8 mouse cellular contexts compared by ENCODE assay signal in genomic region chr6:86747171-86747570, GRCm38 (mm10). TPM values are rescaled to one million over a fixed set of nuclear protein-coding genes. Genes with fewer than 3 reads are reported as not detected.
DNase-seq lines count a peak whose midpoint lies in the region; ATAC-seq lines count a peak whose summit lies in the region.

No protein-coding gene starts in this region.

- no peak overlapping the region for H3K9ac ChIP-seq in hindbrain, embryonic 16.5 days (ENCODE audit: low read depth, low read length)

- H3K27me3 ChIP-seq in hindbrain, embryonic 10.5 days (ENCODE audit: insufficient read depth, poor library complexity, severe bottlenecking) = no peaks in the 10 kb centered on the region
- no peaks in the 10 kb centered on the region for H3K27me3 ChIP-seq in hindbrain, embryonic 16.5 days (replicated peaks; ENCODE audit: control insufficient read depth, insufficient read depth, low read length)

- H3K4me2 ChIP-seq in hindbrain, embryonic 16.5 days (ENCODE audit: low read length) = no peak overlapping the region

- H3K27ac ChIP-seq in hindbrain, embryonic 10.5 days = no peak overlapping the region
- H3K27ac ChIP-seq in hindbrain, embryonic 16.5 days (ENCODE audit: low read depth, low read length) = no peak overlapping the region

- H3K36me3 ChIP-seq in hindbrain, embryonic 10.5 days = no peaks in the 10 kb centered on the region
- H3K36me3 ChIP-seq in hindbrain, embryonic 16.5 days (ENCODE audit: control insufficient read depth, insufficient read depth, low read length) = no peaks in the 10 kb centered on the region

- H3K4me3 ChIP-seq in hindbrain, embryonic 10.5 days = no peak overlapping the region
- no peak overlapping the region for H3K4me3 ChIP-seq in hindbrain, embryonic 16.5 days (ENCODE audit: low read length)

- no peaks in the 10 kb centered on the region for H3K9me3 ChIP-seq in hindbrain, embryonic 10.5 days
- no peaks in the 10 kb centered on the region for H3K9me3 ChIP-seq in hindbrain, embryonic 16.5 days (ENCODE audit: control insufficient read depth, low read length)

- DNase-seq in hindbrain, embryonic 10.5 days (ENCODE audit: low spot score) = peak; percentile 18
- DNase-seq in 416B (ENCODE audit: low read depth) (peak; percentile 68), NIH3T3 (ENCODE audit: low read depth) (peak; percentile 84)
- peak; percentile 34 to 57 for DNase-seq in cerebellum, postnatal 36 days
- peak; percentile 48 for DNase-seq in kidney, postnatal 14 days
- DNase-seq in natural killer cell, adult 2 months (ENCODE audit: low spot score in 2 of 2) = peak; percentile 10 to 38

- no peaks in the 10 kb centered on the region for H3K4me1 ChIP-seq in hindbrain, embryonic 10.5 days (replicated peaks)
- no peaks in the 10 kb centered on the region for H3K4me1 ChIP-seq in hindbrain, embryonic 16.5 days (ENCODE audit: control insufficient read depth, insufficient read depth, low read depth, low read length)

- no peak for ATAC-seq in hindbrain, embryonic 16.5 days
- ATAC-seq in activated CD4-positive, CD25-positive, alpha-beta regulatory T cell, adult 4 months = no peak

RNA-seq across cellular contexts. Expression of gene Gmcl1, which starts 14.0 kb away (rescaled TPM):
- 35.0 and 38.1 TPM in 2 replicates for polyA plus RNA-seq in hindbrain, embryonic 10.5 days (2016; fragmentation: Nextera tagmentation; extraction: Ambion mirVana)
- polyA plus RNA-seq in hindbrain, embryonic 16.5 days (2015; fragmentation: Nextera tagmentation; extraction: Ambion mirVana) = 30.0 and 30.3 TPM in 2 replicates
- polyA plus RNA-seq in activated CD4-positive, CD25-positive, alpha-beta regulatory T cell, adult 4 months (2017; shearing (Covaris generic)) = 10 to 100 TPM; 10.8 to 12.8 TPM

RNA-seq across cellular contexts. Expression of gene Anxa4, which starts 46.2 kb away (rescaled TPM):
- 7.4 and 8.7 TPM in 2 replicates for polyA plus RNA-seq in hindbrain, embryonic 10.5 days (2016; fragmentation: Nextera tagmentation; extraction: Ambion mirVana)
- 6.3 and 7.4 TPM in 2 replicates for polyA plus RNA-seq in hindbrain, embryonic 16.5 days (2015; fragmentation: Nextera tagmentation; extraction: Ambion mirVana)
- polyA plus RNA-seq in activated CD4-positive, CD25-positive, alpha-beta regulatory T cell, adult 4 months (2017; shearing (Covaris generic)) = 10 to 100 TPM; 25.2 to 29.7 TPM

Comparison
In these comparisons a context has a peak if more than half of its experiments do, and no peak if none do; other contexts are left out.
1. DNase-seq: peak in every context shown above with its lines; median percentile 84 in NIH3T3; 68 in 416B; 48 in kidney, postnatal 14 days; 46 in cerebellum, postnatal 36 days; 24 in natural killer cell, adult 2 months; 18 in hindbrain, embryonic 10.5 days.